Mouse (Mus musculus) lung, postnatal 0 days (tissue): ENCODE results near the gene Mthfr. TPM values are rescaled to one million over a fixed set of nuclear protein-coding genes. Genes with fewer than 3 reads are reported as not detected.

Source experiments
- ATAC-seq: fragments of 200-750 bp; cut with Nextera tagmentation; 2 replicates; pipeline ENCODE4 v1.8.0; 2017; ENCODE audit warnings: moderate library complexity
- DNase-seq: peaks from one replicate; pipeline ENCODE4 v3.0.0-alpha.2; 2016; ENCODE audit warnings: low spot score
- H3K27ac ChIP-seq: fragments of 300-500 bp; sonication (generic); 2 replicates; pipeline ENCODE4 v1.5.1; 2014; ENCODE audit warnings: antibody characterized with exemption, mild to moderate bottlenecking, low read length, mixed read lengths
- H3K27me3 ChIP-seq: fragments of 300-500 bp; sonication (generic); replicated peaks from 2 replicates; pipeline ENCODE4 v1.6.1; 2014; ENCODE audit warnings: low read length, mixed read lengths; ENCODE audit not compliant: insufficient read depth
- H3K36me3 ChIP-seq: fragments of 300-500 bp; sonication (generic); 2 replicates; pipeline ENCODE4 v1.6.1; 2014; ENCODE audit warnings: low read length, mixed read lengths; ENCODE audit not compliant: insufficient read depth
- H3K4me1 ChIP-seq: fragments of 300-500 bp; sonication (generic); 2 replicates; pipeline ENCODE4 v1.6.1; 2014; ENCODE audit warnings: antibody characterized with exemption, low read depth, low read length, mixed read lengths; ENCODE audit not compliant: insufficient read depth
- H3K4me2 ChIP-seq: fragments of 300-500 bp; sonication (generic); replicated peaks from 2 replicates; pipeline ENCODE4 v1.6.1; 2014; ENCODE audit warnings: low read depth, mild to moderate bottlenecking, low read length, moderate library complexity, mixed read lengths
- H3K4me3 ChIP-seq: fragments of 300-500 bp; sonication (generic); 2 replicates; pipeline ENCODE4 v1.5.1; 2014; ENCODE audit warnings: low read depth, low read length
- H3K9ac ChIP-seq: fragments of 300-500 bp; sonication (generic); replicated peaks from 2 replicates; pipeline ENCODE4 v1.6.1; 2014; ENCODE audit warnings: low read depth, mild to moderate bottlenecking
- H3K9me3 ChIP-seq: fragments of 300-500 bp; sonication (generic); 2 replicates; pipeline ENCODE4 v1.6.1; 2016; ENCODE audit warnings: low read length, mixed read lengths
- CTCF ChIP-seq: IDR thresholded peaks from 2 replicates; pipeline ENCODE4 v1.5.1; 2016; ENCODE audit warnings: antibody characterized with exemption, mild to moderate bottlenecking
- EP300 ChIP-seq: IDR thresholded peaks from 2 replicates; pipeline ENCODE4 v1.6.1; 2016; ENCODE audit warnings: antibody characterized with exemption, mild to moderate bottlenecking, control low read depth
- WGBS: fragments of 180-500 bp; shearing (Covaris S2); extraction: QIAGEN DNeasy Blood & Tissue Kit; methylation state at CpG from one replicate; pipeline ENCODE4 v1.1.7; 2014; 5-methylcytosine and 5-hydroxymethylcytosine counted together
- polyA plus RNA-seq: library from polyadenylated mRNA; unstranded; fragments of >200 nt; fragmentation: Nextera tagmentation; extraction: Ambion mirVana; gene quantifications from 2 replicates; pipeline ENCODE4 v1.2.1, GENCODE M21; 2015

Mthfr gene
- polyA plus RNA-seq: 14.0 and 14.2 TPM in 2 replicates

DNA sequence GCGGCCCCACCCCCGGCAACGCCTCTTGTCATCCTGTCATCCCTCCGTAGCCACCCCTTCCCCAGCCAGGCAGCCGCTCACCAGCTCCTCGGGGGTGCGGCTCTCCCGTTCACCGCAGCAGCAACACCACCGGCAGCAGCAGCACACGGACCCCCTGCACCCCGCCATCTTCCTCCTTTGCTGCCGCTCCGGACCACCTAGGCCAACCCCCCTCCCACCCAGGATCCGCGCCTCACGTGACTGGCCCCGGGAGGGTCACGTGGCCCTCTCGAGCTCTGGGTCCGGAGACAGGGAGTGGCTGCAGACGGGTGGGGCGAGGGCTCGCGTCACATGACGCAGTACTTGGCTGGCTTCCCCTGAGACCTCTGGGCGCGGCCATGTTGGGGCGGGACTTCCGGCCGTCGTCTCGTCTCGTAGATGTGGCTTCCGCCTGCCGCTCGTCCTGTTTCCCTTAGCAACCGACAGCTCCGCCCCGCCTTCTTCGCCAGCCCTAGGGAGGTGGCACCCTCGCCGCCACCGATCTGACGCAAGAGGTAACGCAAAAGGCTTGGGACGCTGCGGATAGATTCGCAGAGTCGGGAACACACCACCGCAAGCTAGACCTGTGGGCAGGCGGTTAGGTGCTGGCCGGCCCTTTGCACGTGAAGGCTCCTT lies at the start of gene Mthfr, which contains the start of gene Clcn6:
Gene Mthfr (plus strand): TSS at position 478 of the 654 bp plus-strand sequence.
Gene Clcn6 (minus strand): TSS at position 222 of the 654 bp plus-strand sequence.
- Histone ChIP-seq H3K36me3 (peaks cover 4% of the 10 kb centered on the region; the same call in 1 of the 2 replicates), H3K9ac (peak within 1 kb of the TSS; percentile 54), H3K4me3 (peak within 1 kb of the TSS; percentile 73), H3K27ac (peak within 1 kb of the TSS; percentile 84), H3K4me1 (peaks cover 17% of the 10 kb centered on the region; the same call in 1 of the 2 replicates), H3K4me2 (peak within 1 kb of the TSS; percentile 90), H3K27me3 (no peaks in the 10 kb centered on the region), H3K9me3 (no peaks in the 10 kb centered on the region)
- DNase-seq (peak; percentile 99), ATAC-seq (peak; percentile 95)
- TF ChIP-seq EP300 (peak; percentile 69), CTCF (0 out of 2 replicates have a peak, but pooled peaks have one; percentile 22)
- WGBS: under 1% methylated on average over 52 of the region's 54 CpGs

DNA sequence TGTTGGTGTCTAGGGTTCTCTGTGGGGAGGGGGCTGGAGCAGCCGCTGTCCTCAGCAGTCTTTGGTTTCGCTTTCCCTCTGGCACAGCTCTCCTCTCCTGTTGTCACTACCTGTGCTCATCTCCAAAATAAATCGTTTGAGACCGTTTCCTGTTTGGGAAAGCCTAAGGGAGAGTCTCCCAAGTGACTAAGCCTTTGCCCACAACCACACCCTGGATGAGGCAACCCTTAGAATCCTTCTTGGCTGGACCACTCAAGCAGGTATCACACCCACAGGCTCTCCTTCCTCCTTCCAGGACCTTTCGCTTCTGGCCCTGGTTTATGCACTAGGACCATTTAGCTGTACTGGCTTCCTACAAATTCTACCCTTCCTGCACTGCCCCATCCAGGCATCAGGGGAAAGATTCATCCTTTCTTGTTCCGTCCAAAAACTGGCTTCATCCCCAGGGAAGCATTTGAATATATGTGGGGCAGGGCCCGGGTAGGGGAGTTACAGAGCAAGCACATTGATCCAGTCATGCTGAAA lies 45.2 kb upstream of the Mthfr start:
- 44% methylated on average over 7 of the region's 7 CpGs for WGBS
- Histone ChIP-seq H3K36me3 (no peaks in the 10 kb centered on the region), H3K4me1 (no peaks in the 10 kb centered on the region), H3K27ac (no peak overlapping the region), H3K9me3 (no peaks in the 10 kb centered on the region), H3K9ac (no peak overlapping the region), H3K4me3 (no peak overlapping the region), H3K4me2 (no peak overlapping the region), H3K27me3 (no peaks in the 10 kb centered on the region)
- TF ChIP-seq EP300 (no peak), CTCF (no peak)
- no peak for ATAC-seq
- DNase-seq: no peak

DNA sequence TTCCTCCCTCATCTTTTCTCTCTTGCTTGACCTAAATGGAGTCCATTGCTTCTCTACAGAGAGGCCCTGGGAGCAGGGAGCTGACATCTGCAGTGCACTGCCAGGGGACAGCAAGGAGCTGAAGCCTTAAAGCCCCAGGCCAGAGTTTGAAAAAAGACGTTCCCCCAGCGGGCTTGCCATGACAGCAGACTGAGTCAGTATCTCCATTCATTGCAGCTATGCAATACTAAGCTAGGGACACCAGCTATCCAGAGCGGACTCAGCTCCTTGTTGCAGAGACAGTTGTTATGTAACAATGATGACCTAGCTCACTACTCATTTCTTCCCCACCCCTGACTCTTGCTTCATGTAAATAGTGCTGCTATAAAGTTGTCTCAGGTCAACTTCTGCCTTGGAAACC lies 43.6 kb upstream of the Mthfr start:
- H3K4me1 ChIP-seq: no peaks in the 10 kb centered on the region
- no peaks in the 10 kb centered on the region for H3K27me3 ChIP-seq
- H3K36me3 ChIP-seq: no peaks in the 10 kb centered on the region
- DNase-seq (no peak), ATAC-seq (no peak)
- TF ChIP-seq EP300 (no peak), CTCF (no peak)
- H3K4me2 ChIP-seq: no peak overlapping the region
- H3K9ac ChIP-seq: no peak overlapping the region
- H3K27ac ChIP-seq: no peak overlapping the region
- no peaks in the 10 kb centered on the region for H3K9me3 ChIP-seq
- WGBS: 78% methylated on average over 3 of the region's 3 CpGs
- no peak overlapping the region for H3K4me3 ChIP-seq

DNA sequence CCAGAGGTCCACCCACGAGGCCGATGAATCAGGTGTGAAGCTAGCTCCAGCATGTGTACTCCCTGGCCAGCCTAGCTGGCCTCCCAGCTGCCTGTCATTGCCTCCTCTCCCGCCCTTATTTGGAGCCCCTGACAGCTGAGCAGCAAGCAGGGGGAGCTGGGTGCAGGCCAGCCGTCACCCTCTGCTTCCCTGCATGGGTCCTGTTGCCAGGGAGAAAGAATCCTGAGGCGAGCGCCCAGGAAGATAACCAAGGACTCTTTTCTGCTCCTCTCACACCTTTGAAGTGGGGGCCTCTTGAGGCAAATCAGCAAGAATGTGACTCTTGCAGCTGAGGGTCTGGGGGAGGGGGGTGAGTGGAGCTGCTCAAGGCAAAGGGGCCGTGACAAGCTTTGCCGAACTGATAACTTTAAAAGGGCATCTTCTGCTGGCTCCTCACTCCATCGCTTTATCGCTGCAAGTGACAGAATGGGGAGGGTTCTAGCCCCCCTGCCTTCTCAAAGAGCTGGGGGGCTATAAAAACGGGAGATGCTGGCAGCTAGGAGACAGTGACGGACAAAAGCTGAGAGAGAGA lies 38.6 kb upstream of the Mthfr start, which contains the start of gene Nppa:
Gene Nppa (plus strand): TSS at position 521 of the 571 bp plus-strand sequence.
- no peak for TF ChIP-seq EP300
- no peak for TF ChIP-seq CTCF
- no peaks in the 10 kb centered on the region for H3K27me3 ChIP-seq
- no peak within 1 kb of the TSS for H3K9ac ChIP-seq
- ATAC-seq (no peak), DNase-seq (no peak)
- H3K4me1 ChIP-seq: no peaks in the 10 kb centered on the region
- H3K4me2 ChIP-seq: no peak within 1 kb of the TSS
- H3K4me3 ChIP-seq: no peak within 1 kb of the TSS
- no peaks in the 10 kb centered on the region for H3K9me3 ChIP-seq
- no peak within 1 kb of the TSS for H3K27ac ChIP-seq
- 19% methylated on average over 12 of the region's 12 CpGs for WGBS
- H3K36me3 ChIP-seq: 0 out of 2 replicates have a peak, but pooled peaks cover 2% of the 10 kb centered on the region

DNA sequence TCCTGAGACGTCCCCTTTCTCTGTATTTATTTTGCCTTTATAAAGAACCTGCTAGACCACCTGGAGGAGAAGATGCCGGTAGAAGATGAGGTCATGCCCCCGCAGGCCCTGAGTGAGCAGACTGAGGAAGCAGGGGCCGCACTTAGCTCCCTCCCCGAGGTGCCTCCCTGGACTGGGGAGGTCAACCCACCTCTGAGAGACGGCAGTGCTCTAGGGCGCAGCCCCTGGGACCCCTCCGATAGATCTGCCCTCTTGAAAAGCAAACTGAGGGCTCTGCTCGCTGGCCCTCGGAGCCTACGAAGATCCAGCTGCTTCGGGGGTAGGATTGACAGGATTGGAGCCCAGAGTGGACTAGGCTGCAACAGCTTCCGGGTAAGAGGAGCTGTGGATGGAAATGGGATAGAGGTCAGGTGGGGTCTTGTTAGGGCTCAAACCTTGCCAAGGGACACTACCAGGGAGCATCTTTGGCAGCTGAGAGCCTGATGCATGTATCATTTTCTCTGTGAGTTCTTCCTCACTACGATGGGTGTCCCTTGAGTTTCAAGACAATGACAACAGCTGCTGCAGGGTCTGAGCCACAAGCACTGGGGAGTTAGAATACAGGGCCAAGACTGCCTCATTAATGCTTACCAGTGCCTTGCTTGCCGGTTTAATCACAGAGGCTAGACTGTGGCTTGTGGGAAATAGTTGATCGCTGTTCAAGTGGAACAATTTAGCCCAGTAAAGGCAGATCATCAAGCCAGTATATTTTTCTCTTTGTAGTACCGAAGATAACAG lies 37.7 kb upstream of the Mthfr start:
- ATAC-seq (no peak), DNase-seq (no peak)
- Histone ChIP-seq H3K4me3 (no peak overlapping the region), H3K9me3 (no peaks in the 10 kb centered on the region), H3K4me1 (no peaks in the 10 kb centered on the region), H3K27ac (no peak overlapping the region), H3K4me2 (no peak overlapping the region), H3K27me3 (no peaks in the 10 kb centered on the region), H3K9ac (no peak overlapping the region), H3K36me3 (peaks cover 11% of the 10 kb centered on the region; the same call in 1 of the 2 replicates)
- no peak for TF ChIP-seq EP300
- TF ChIP-seq CTCF: no peak
- 70% methylated on average over 17 of the region's 17 CpGs for WGBS

DNA sequence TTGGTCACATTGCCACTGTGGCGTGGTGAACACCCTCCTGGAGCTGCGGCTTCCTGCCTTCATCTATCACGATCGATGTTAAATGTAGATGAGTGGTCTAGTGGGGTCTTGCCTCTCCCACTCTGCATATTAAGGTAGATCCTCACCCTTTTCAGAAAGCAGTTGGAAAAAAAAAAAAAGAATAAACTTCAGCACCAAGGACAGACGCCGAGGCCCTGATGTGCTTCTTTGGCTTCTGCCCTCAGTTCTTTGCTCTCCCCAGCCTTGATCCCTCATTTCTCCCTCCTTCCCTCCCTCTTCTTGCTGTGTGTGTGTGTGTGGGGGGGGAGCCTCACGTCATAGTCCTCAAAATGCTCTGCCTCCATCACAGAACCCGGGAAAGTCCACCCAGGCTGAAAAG lies 37.0 kb upstream of the Mthfr start:
- no peak overlapping the region for H3K9ac ChIP-seq
- H3K27me3 ChIP-seq: no peaks in the 10 kb centered on the region
- no peak for ATAC-seq
- H3K9me3 ChIP-seq: no peaks in the 10 kb centered on the region
- no peak for DNase-seq
- no peak for TF ChIP-seq EP300
- no peak for TF ChIP-seq CTCF
- no peaks in the 10 kb centered on the region for H3K4me1 ChIP-seq
- H3K27ac ChIP-seq: no peak overlapping the region
- H3K4me3 ChIP-seq: no peak overlapping the region
- H3K4me2 ChIP-seq: no peak overlapping the region
- H3K36me3 ChIP-seq: peaks cover 16% of the 10 kb centered on the region
- WGBS: 48% methylated on average over 8 of the region's 8 CpGs
